Mouse (Mus musculus): ENCODE measurements around the gene Sgms1. TPM values are rescaled to one million over a fixed set of nuclear protein-coding genes. Genes with fewer than 3 reads are reported as not detected.
A peak's percentile ranks its signal among the peaks of the same experiment; 100 is the strongest.
"Not testable (repeated sequence)": the region's sequence is repeated elsewhere in the genome, so short reads cannot be mapped to it uniquely, and the experiment has no call there.

Sgms1 gene
- polyA plus RNA-seq, 1 experiment: 14.6 TPM

GRCm38 (mm10) chr19:32330231-32330630 is 59.3 kb downstream of the Sgms1 start:
- H3K4me1 ChIP-seq (ENCODE audit: control insufficient read depth, insufficient read depth, insufficient read length, low read length): peaks cover 23% of the 10 kb centered on the region
- H3K4me3 ChIP-seq (ENCODE audit: insufficient read depth, low read depth, low read length): no peak overlapping the region
- peak overlapping the region; percentile 41; the same call in 1 of the 2 replicates for H3K27ac ChIP-seq (replicated peaks; ENCODE audit: low read depth, low read length)

GRCm38 (mm10) chr19:32329511-32329910 is 60.0 kb downstream of the Sgms1 start:
- H3K4me3 ChIP-seq (ENCODE audit: insufficient read depth, low read depth, low read length): no peak overlapping the region
- peaks cover 23% of the 10 kb centered on the region for H3K4me1 ChIP-seq (ENCODE audit: control insufficient read depth, insufficient read depth, insufficient read length, low read length)
- H3K27ac ChIP-seq (replicated peaks; ENCODE audit: low read depth, low read length): no peak overlapping the region

- Histone ChIP-seq H3K4me3 (ENCODE audit: insufficient read depth, low read depth, low read length) (no peak overlapping the region), H3K4me1 (ENCODE audit: control insufficient read depth, insufficient read depth, insufficient read length, low read length) (peaks cover 23% of the 10 kb centered on the region), H3K27ac (replicated peaks; ENCODE audit: low read depth, low read length) (peak overlapping the region; percentile 10; the same call in 1 of the 2 replicates)
Observed at GRCm38 (mm10) chr19:32328089-32328828, 61.3 kb downstream of the Sgms1 start.

GRCm38 (mm10) chr19:32326621-32327021 is 62.9 kb downstream of the Sgms1 start:
- peaks cover 26% of the 10 kb centered on the region for H3K4me1 ChIP-seq (ENCODE audit: control insufficient read depth, insufficient read depth, insufficient read length, low read length)
- H3K27ac ChIP-seq (replicated peaks; ENCODE audit: low read depth, low read length): 0 out of 2 replicates have a peak overlapping the region, but pooled peaks have one; percentile 14
- H3K4me3 ChIP-seq (ENCODE audit: insufficient read depth, low read depth, low read length): no peak overlapping the region

GRCm38 (mm10) chr19:32326156-32326555 is 63.4 kb downstream of the Sgms1 start:
- peaks cover 29% of the 10 kb centered on the region for H3K4me1 ChIP-seq (ENCODE audit: control insufficient read depth, insufficient read depth, insufficient read length, low read length)
- H3K4me3 ChIP-seq (ENCODE audit: insufficient read depth, low read depth, low read length): no peak overlapping the region
- no peak overlapping the region for H3K27ac ChIP-seq (replicated peaks; ENCODE audit: low read depth, low read length)

GRCm38 (mm10) chr19:32325100-32325768 is 64.3 kb downstream of the Sgms1 start:
- Histone ChIP-seq H3K4me1 (ENCODE audit: control insufficient read depth, insufficient read depth, insufficient read length, low read length) (peaks cover 28% of the 10 kb centered on the region), H3K4me3 (ENCODE audit: insufficient read depth, low read depth, low read length) (no peak overlapping the region), H3K27ac (replicated peaks; ENCODE audit: low read depth, low read length) (no peak overlapping the region)

- H3K4me1 ChIP-seq (ENCODE audit: control insufficient read depth, insufficient read depth, insufficient read length, low read length): peaks cover 31% of the 10 kb centered on the region
Observed at GRCm38 (mm10) chr19:32324550-32324949, 65.0 kb downstream of the Sgms1 start.

GRCm38 (mm10) chr19:32323070-32323469 is 66.4 kb downstream of the Sgms1 start:
- H3K27ac ChIP-seq (replicated peaks; ENCODE audit: low read depth, low read length): no peak overlapping the region
- H3K4me1 ChIP-seq (ENCODE audit: control insufficient read depth, insufficient read depth, insufficient read length, low read length): peaks cover 19% of the 10 kb centered on the region
- no peak overlapping the region for H3K4me3 ChIP-seq (ENCODE audit: insufficient read depth, low read depth, low read length)

More at GRCm38 (mm10) chr19:32324550-32324949, 65.0 kb downstream of the Sgms1 start:
- Histone ChIP-seq H3K4me3 (ENCODE audit: insufficient read depth, low read depth, low read length) (no peak overlapping the region), H3K27ac (replicated peaks; ENCODE audit: low read depth, low read length) (no peak overlapping the region)

GRCm38 (mm10) chr19:32322429-32323035 is 67.0 kb downstream of the Sgms1 start:
- Histone ChIP-seq H3K27ac (replicated peaks; ENCODE audit: low read depth, low read length) (peak overlapping the region; percentile 15), H3K4me1 (ENCODE audit: control insufficient read depth, insufficient read depth, insufficient read length, low read length) (peaks cover 18% of the 10 kb centered on the region), H3K4me3 (ENCODE audit: insufficient read depth, low read depth, low read length) (no peak overlapping the region)

- H3K4me1 ChIP-seq (ENCODE audit: control insufficient read depth, insufficient read depth, insufficient read length, low read length): peaks cover 11% of the 10 kb centered on the region
- no peak overlapping the region for H3K4me3 ChIP-seq (ENCODE audit: insufficient read depth, low read depth, low read length)
- H3K27ac ChIP-seq (replicated peaks; ENCODE audit: low read depth, low read length): no peak overlapping the region
Observed at GRCm38 (mm10) chr19:32320366-32320666, 69.2 kb downstream of the Sgms1 start.

- Histone ChIP-seq H3K4me3 (ENCODE audit: insufficient read depth, low read depth, low read length) (no peak overlapping the region), H3K4me1 (ENCODE audit: control insufficient read depth, insufficient read depth, insufficient read length, low read length) (peaks cover 13% of the 10 kb centered on the region), H3K27ac (replicated peaks; ENCODE audit: low read depth, low read length) (no peak overlapping the region; the same call in 1 of the 2 replicates)
Observed at GRCm38 (mm10) chr19:32319531-32320365, 69.8 kb downstream of the Sgms1 start.

- Histone ChIP-seq H3K27ac (replicated peaks; ENCODE audit: low read depth, low read length) (no peak overlapping the region; the same call in 1 of the 2 replicates), H3K4me1 (ENCODE audit: control insufficient read depth, insufficient read depth, insufficient read length, low read length) (peaks cover 13% of the 10 kb centered on the region), H3K4me3 (ENCODE audit: insufficient read depth, low read depth, low read length) (no peak overlapping the region)
Observed at GRCm38 (mm10) chr19:32319057-32319456, 70.5 kb downstream of the Sgms1 start.

GRCm38 (mm10) chr19:32317347-32317746 is 72.2 kb downstream of the Sgms1 start:
- not testable (repeated sequence) for H3K4me3 ChIP-seq (ENCODE audit: insufficient read depth, low read depth, low read length); H3K27ac ChIP-seq (replicated peaks; ENCODE audit: low read depth, low read length)
- peaks cover 15% of the 10 kb centered on the region for H3K4me1 ChIP-seq (ENCODE audit: control insufficient read depth, insufficient read depth, insufficient read length, low read length)

GRCm38 (mm10) chr19:32313304-32313703 is 76.2 kb downstream of the Sgms1 start:
- Histone ChIP-seq H3K4me1 (ENCODE audit: control insufficient read depth, insufficient read depth, insufficient read length, low read length) (peaks cover 11% of the 10 kb centered on the region; the same call in 1 of the 2 replicates), H3K27ac (replicated peaks; ENCODE audit: low read depth, low read length) (0 out of 2 replicates have a peak overlapping the region, but pooled peaks have one; percentile 2), H3K4me3 (ENCODE audit: insufficient read depth, low read depth, low read length) (no peak overlapping the region)

GRCm38 (mm10) chr19:32311762-32312161 is 77.8 kb downstream of the Sgms1 start:
- Histone ChIP-seq H3K4me1 (ENCODE audit: control insufficient read depth, insufficient read depth, insufficient read length, low read length) (peaks cover 11% of the 10 kb centered on the region; the same call in 1 of the 2 replicates), H3K4me3 (ENCODE audit: insufficient read depth, low read depth, low read length) (no peak overlapping the region), H3K27ac (replicated peaks; ENCODE audit: low read depth, low read length) (no peak overlapping the region)

All from brown adipose tissue, adult 24 weeks (tissue).